Mouse (Mus musculus) mouse embryonic stem cell (cell line): Measurements from ENCODE around the gene Pecam1.
"Not testable (repeated sequence)": the region's sequence is repeated elsewhere in the genome, so short reads cannot be mapped to it uniquely, and the experiment has no call there.

Experiments
- in situ Hi-C, 2 experiments: fragments of 300-500 bp; cut with MboI; formaldehyde crosslinking; loops; 1 replicate in 1 of 2; 3 replicates in 1 of 2; pipeline ENCODE4 v1.14.3; 2019 to 2020; ENCODE audit warnings: low sequenced_read_pairs in 2 of 2, low pct_unique_long_range_greater_than_20kb in 1 of 2, mixed read lengths in 1 of 2; ENCODE audit not compliant: unreplicated experiment in 1 of 2

The Pecam1 gene

GRCm38 (mm10) chr11:106660453-106661081 lies 89.9 kb downstream of the Pecam1 start:
- in situ Hi-C loops = no loop called here

GRCm38 (mm10) chr11:106659598-106660295 lies 90.7 kb downstream of the Pecam1 start:
- in situ Hi-C loops = no loop called here

- in situ Hi-C loops = no loop called here
Measured at GRCm38 (mm10) chr11:106658051-106658880, 92.2 kb downstream of the Pecam1 start.

- in situ Hi-C loops = not testable (repeated sequence)
Measured at GRCm38 (mm10) chr11:106656896-106657498, 93.4 kb downstream of the Pecam1 start.

DNA sequence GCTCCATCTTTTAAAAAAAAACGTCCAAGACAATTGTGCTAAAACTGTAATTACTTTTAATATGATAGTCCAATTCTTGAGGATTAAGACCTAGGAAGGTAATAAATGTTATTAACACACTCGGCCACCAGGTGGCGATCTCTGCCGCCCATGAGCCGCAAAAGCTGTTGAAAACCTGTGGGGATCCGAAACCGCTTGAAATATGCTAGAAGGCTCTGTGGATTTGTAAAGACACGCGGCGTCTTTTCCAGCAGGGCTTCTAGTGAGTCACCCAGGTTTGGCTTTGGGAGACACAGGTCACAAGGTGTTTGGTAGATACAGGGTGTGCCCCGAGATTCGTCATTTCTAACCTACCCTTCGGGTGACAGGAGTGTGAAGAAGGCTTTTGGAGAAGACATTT lies 102.1 kb downstream of the Pecam1 start:
- in situ Hi-C loops = loop anchor here (5.0 to 25.0 kb wide), 3 partner anchors 94 to 314 kb away; no protein-coding TSS in a partner anchor

DNA sequence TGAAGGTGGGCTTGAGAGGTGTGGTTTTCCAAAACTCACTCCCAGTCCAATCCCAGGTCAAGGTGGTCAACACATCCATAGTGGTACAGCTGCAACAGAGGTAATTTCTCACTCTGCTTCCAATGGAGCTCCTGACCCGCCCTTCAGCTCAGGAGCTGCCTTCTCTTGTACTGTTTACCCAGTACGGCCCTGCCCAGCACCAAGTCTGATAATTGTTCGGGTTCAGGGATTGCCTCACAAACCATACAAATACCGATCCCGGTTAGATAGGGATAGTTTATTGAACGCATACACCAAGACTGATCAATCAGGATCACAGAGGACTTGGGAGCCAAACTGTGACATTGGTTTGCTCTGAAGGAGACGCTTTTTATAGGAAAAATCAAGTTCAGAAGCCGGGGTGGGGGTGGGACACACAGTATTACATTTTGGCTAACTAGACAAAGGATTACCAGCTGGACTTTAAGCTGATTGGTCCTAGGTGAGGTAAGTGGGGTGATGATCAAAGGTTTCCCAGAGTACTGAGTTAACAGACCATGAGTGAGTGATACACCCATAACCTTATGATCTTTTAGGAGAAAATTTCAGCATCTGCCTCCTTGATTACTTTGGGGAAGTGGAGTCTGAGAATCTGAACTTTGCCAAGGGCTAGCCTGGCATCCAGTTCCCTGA lies 107.3 kb downstream of the Pecam1 start:
- in situ Hi-C loops = loop anchor here in 1 of 2 experiments (25.0 kb wide), 2 partner anchors 231 to 319 kb away; no protein-coding TSS in a partner anchor

- in situ Hi-C loops = loop anchor here in 1 of 2 experiments (25.0 kb wide), 2 partner anchors 229 to 321 kb away; no protein-coding TSS in a partner anchor
Measured at GRCm38 (mm10) chr11:106641580-106641979, 108.8 kb downstream of the Pecam1 start.

DNA sequence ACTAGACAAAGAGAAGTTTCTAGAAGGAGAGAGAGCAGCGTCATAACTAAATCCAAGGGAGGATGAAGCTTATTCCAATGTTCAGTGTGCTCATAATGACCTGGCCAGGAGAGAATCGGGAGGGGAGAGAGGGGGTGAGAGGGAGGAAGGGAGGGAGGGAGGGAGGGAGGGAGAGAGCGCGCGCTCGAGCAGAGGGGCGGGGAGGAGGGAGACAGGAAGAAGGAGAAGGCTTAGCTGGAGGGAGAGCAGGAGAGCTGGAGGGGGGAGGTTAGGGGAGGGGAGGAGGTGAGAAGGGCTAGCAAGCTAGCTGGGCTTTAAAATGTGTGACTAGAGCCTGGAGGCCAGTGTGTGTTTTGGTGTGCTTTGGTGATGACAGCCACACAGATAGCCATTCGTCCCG lies 110.4 kb downstream of the Pecam1 start:
- in situ Hi-C loops = loop anchor here in 1 of 2 experiments (25.0 kb wide), 2 partner anchors 228 to 322 kb away; no protein-coding TSS in a partner anchor

DNA sequence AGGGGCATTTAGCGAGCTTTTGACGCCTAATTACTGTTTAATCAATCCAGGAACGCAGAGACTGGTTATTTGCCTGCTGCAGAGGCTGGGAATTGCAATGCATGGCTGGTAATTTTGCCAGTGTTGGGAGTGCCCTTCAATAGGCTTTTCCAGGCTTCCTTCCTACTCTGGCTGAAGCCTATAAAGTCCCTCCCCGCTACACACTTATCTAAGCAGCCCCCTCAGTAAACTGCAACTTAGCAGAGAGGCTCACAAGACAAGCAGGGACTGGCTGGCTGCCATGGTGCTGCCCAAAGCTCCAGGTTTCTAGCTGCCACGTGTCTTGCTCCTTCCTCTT lies 111.1 kb downstream of the Pecam1 start:
- in situ Hi-C loops = loop anchor here in 1 of 2 experiments (25.0 kb wide), 2 partner anchors 227 to 323 kb away; no protein-coding TSS in a partner anchor

DNA sequence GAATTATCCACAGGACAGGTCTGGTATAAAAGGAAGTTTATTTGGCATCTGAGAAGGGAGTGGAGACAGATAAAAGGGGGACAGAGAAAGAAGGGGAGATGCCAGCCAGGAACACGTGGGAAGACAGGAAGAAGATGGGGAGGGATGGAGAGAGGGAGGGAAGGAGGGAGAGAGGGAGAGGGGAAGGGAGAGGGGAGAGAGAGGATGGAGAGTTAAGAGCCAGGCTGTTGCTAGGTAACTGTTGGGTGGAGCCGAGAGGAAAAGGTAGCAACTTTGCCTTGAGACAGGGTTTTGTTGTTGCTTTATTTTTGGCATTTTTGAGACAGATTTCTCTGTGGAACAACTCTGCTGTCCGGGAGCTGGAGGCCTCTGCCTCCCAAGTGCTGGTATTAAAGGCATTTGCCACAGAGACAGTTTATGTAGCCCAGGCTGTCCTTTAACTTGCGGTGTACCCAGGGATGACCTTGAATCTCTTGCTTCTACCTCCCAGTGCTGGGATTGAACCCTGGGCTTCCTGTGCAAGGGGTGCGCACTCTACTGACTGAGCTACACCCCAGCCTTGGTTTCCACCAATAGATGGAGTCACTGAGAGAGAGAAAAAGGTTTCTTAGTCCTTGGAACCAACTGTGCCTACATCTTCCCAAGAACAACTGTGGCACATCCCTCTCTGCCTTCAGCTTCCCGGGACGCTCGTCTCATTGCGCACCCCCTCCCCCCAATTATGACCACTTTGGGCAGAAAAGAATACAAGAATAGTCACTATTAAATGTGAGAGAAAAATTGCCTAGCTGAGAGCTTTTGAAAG lies 111.7 kb downstream of the Pecam1 start:
- in situ Hi-C loops = loop anchor here in 1 of 2 experiments (25.0 kb wide), 2 partner anchors 226 to 324 kb away; no protein-coding TSS in a partner anchor

GRCm38 (mm10) chr11:106637754-106638153 lies 112.7 kb downstream of the Pecam1 start:
- in situ Hi-C loops = loop anchor here in 1 of 2 experiments (25.0 kb wide), 2 partner anchors 225 to 325 kb away; no protein-coding TSS in a partner anchor

DNA sequence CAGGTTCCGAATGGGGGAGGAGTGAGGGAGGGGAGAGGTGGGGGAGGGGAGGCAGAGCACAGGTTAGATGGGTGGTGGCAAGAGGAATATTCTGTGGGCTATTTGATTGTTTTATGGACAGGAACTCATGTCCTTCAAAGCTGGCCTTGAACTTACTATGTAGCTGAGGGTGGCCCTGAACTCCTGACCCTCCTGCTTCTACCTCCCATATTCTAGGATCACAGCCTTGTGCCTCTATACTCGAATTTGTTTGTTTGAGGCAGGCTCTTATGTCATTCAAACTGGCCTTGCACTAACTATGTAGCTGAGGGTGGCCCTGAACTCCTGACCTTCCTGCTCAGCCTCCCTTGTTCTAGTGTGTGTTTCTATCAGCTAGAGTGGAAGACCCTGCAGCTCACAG lies 114.5 kb downstream of the Pecam1 start:
- in situ Hi-C loops = loop anchor here in 1 of 2 experiments (25.0 kb wide), 2 partner anchors 224 to 326 kb away; no protein-coding TSS in a partner anchor

- in situ Hi-C loops = loop anchor here in 1 of 2 experiments (25.0 kb wide), 2 partner anchors 222 to 328 kb away; no protein-coding TSS in a partner anchor
Measured at GRCm38 (mm10) chr11:106634175-106634574, 116.3 kb downstream of the Pecam1 start.

GRCm38 (mm10) chr11:106633456-106633855 lies 117.0 kb downstream of the Pecam1 start:
- in situ Hi-C loops = loop anchor here in 1 of 2 experiments (25.0 kb wide), 2 partner anchors 221 to 329 kb away; no protein-coding TSS in a partner anchor

DNA sequence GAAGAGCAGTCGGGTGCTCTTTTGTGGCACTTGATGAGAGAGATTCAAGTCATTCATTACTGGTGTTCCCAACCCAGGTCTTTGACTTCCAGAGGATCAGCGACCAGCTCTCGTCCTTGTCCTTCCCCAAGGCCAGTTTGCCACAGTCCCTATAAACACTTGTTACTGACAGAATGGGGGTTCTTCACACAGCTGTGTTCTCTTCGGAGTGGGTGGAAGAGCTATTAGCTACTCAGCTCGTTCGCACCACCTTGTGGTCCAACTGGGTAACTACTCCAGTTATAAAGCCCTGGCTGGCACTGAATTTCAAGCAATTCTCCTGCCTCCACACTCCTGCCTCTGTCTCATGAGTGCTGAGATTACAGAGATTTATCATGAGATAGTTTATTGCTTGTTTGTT lies 122.7 kb downstream of the Pecam1 start:
- in situ Hi-C loops = loop anchor here (5.0 to 25.0 kb wide), 5 partner anchors 93 to 335 kb away; no protein-coding TSS in a partner anchor

GRCm38 (mm10) chr11:106625577-106625976 lies 124.9 kb downstream of the Pecam1 start:
- in situ Hi-C loops = loop anchor here (5.0 to 25.0 kb wide), 5 partner anchors 91 to 337 kb away; no protein-coding TSS in a partner anchor

- in situ Hi-C loops = loop anchor here in 1 of 2 experiments (10.0 kb wide), 1 partner anchor 89 kb away; no protein-coding TSS in a partner anchor
Measured at GRCm38 (mm10) chr11:106623629-106624028, 126.8 kb downstream of the Pecam1 start.
